Mouse (Mus musculus) liver, embryonic 12.5 days (tissue): Measurements from ENCODE around the gene Prss36. TPM values are rescaled to one million over a fixed set of nuclear protein-coding genes. Genes with fewer than 3 reads are reported as not detected.

Source experiments
- ATAC-seq: fragments of 200-750 bp; cut with Nextera tagmentation; 2 replicates; pipeline ENCODE4 v1.8.0; 2017; ENCODE audit warnings: moderate number of reproducible peaks, mild to moderate bottlenecking, moderate library complexity
- H3K27ac ChIP-seq: fragments of 300-500 bp; sonication (generic); 2 replicates; pipeline ENCODE4 v1.5.1; 2016; ENCODE audit warnings: mild to moderate bottlenecking
- H3K27me3 ChIP-seq: fragments of 300-500 bp; sonication (generic); replicated peaks from 2 replicates; pipeline ENCODE4 v1.6.1; 2016; ENCODE audit warnings: mild to moderate bottlenecking, moderate library complexity
- H3K36me3 ChIP-seq: fragments of 300-500 bp; sonication (generic); 2 replicates; pipeline ENCODE4 v1.6.1; 2016; ENCODE audit warnings: mild to moderate bottlenecking, moderate library complexity
- H3K4me1 ChIP-seq: fragments of 300-500 bp; sonication (generic); 2 replicates; pipeline ENCODE4 v1.6.1; 2016
- H3K4me2 ChIP-seq: fragments of 300-500 bp; sonication (generic); 2 replicates; pipeline ENCODE4 v1.6.1; 2016; ENCODE audit warnings: mild to moderate bottlenecking, moderate library complexity
- H3K4me3 ChIP-seq: fragments of 300-500 bp; sonication (generic); 2 replicates; pipeline ENCODE4 v1.5.1; 2016; ENCODE audit warnings: mild to moderate bottlenecking, moderate library complexity
- H3K9ac ChIP-seq: fragments of 300-500 bp; sonication (generic); 2 replicates; pipeline ENCODE4 v1.6.1; 2016; ENCODE audit warnings: mild to moderate bottlenecking, moderate library complexity
- H3K9me3 ChIP-seq: fragments of 300-500 bp; sonication (generic); replicated peaks from 2 replicates; pipeline ENCODE4 v1.6.1; 2016; ENCODE audit warnings: mild to moderate bottlenecking, moderate library complexity
- WGBS: fragments of 180-500 bp; shearing (Covaris S2); methylation state at CpG from one replicate; pipeline ENCODE4 v1.1.7; 2016; ENCODE audit not compliant: insufficient replicate concordance; 5-methylcytosine and 5-hydroxymethylcytosine counted together
- polyA plus RNA-seq: library from polyadenylated mRNA; unstranded; fragments of >200 nt; fragmentation: Nextera tagmentation; extraction: Ambion mirVana; gene quantifications from 2 replicates; pipeline ENCODE4 v1.2.1, GENCODE M21; 2016

The Prss36 gene
- polyA plus RNA-seq, 1 experiment from 2014 or later: 5.1 TPM

GRCm38 (mm10) chr7:127918203-127918602 lies 28.3 kb downstream of the Prss36 start:
- H3K27ac ChIP-seq: no peak overlapping the region
- ATAC-seq: no peak
- H3K4me3 ChIP-seq: no peak overlapping the region
- no peak overlapping the region for H3K4me2 ChIP-seq
- H3K9ac ChIP-seq: no peak overlapping the region
- peaks cover 56% of the 10 kb centered on the region for H3K36me3 ChIP-seq
- WGBS: 39% methylated on average over 3 of the region's 3 CpGs
- no peaks in the 10 kb centered on the region for H3K27me3 ChIP-seq
- peaks cover 41% of the 10 kb centered on the region for H3K4me1 ChIP-seq
- H3K9me3 ChIP-seq: no peaks in the 10 kb centered on the region

- WGBS: 84% methylated on average over 12 of the region's 12 CpGs
- Histone ChIP-seq H3K27ac (no peak overlapping the region), H3K4me2 (no peak overlapping the region), H3K4me1 (peaks cover 37% of the 10 kb centered on the region), H3K4me3 (no peak overlapping the region), H3K27me3 (no peaks in the 10 kb centered on the region), H3K36me3 (peaks cover 45% of the 10 kb centered on the region), H3K9ac (no peak overlapping the region), H3K9me3 (no peaks in the 10 kb centered on the region)
- no peak for ATAC-seq
These were observed 31.2 kb downstream of the Prss36 start for GRCm38 (mm10) chr7:127915293-127915692.

- 5% methylated on average over 4 of the region's 4 CpGs for WGBS
- no peak for ATAC-seq
- H3K27ac ChIP-seq: peak overlapping the region; percentile 86
- H3K4me3 ChIP-seq: peak overlapping the region; percentile 91
- no peaks in the 10 kb centered on the region for H3K9me3 ChIP-seq
- peaks cover 21% of the 10 kb centered on the region for H3K4me1 ChIP-seq
- H3K27me3 ChIP-seq: no peaks in the 10 kb centered on the region
- H3K4me2 ChIP-seq: peak overlapping the region; percentile 82
- H3K36me3 ChIP-seq: peaks cover 52% of the 10 kb centered on the region
- H3K9ac ChIP-seq: peak overlapping the region; percentile 84
These were observed 33.6 kb downstream of the Prss36 start for GRCm38 (mm10) chr7:127912938-127913337.

- Histone ChIP-seq H3K9me3 (no peaks in the 10 kb centered on the region), H3K36me3 (peaks cover 54% of the 10 kb centered on the region), H3K4me1 (peaks cover 21% of the 10 kb centered on the region), H3K4me2 (peak within 1 kb of the TSS; percentile 82), H3K4me3 (peak within 1 kb of the TSS; percentile 91), H3K27me3 (no peaks in the 10 kb centered on the region), H3K9ac (peak within 1 kb of the TSS; percentile 84), H3K27ac (peak within 1 kb of the TSS; percentile 86)
- ATAC-seq: peak; percentile 97
- under 1% methylated on average over 40 of the region's 40 CpGs for WGBS
These were observed 34.2 kb downstream of the Prss36 start, which contains the start of gene Kat8 for GRCm38 (mm10) chr7:127912190-127912871. TSS of gene Kat8 (plus strand) at chr7:127912516.

- ATAC-seq: no peak
These were observed 37.9 kb downstream of the Prss36 start for GRCm38 (mm10) chr7:127908656-127909055.

GRCm38 (mm10) chr7:127907939-127908338 lies 38.6 kb downstream of the Prss36 start:
- ATAC-seq: no peak
- Histone ChIP-seq H3K27ac (no peak overlapping the region), H3K9me3 (no peaks in the 10 kb centered on the region), H3K27me3 (no peaks in the 10 kb centered on the region), H3K4me2 (no peak overlapping the region), H3K4me1 (peaks cover 28% of the 10 kb centered on the region), H3K9ac (no peak overlapping the region), H3K36me3 (peaks cover 55% of the 10 kb centered on the region), H3K4me3 (no peak overlapping the region)
- 86% methylated on average over 12 of the region's 12 CpGs for WGBS

More at GRCm38 (mm10) chr7:127908656-127909055, 37.9 kb downstream of the Prss36 start:
- Histone ChIP-seq H3K27me3 (no peaks in the 10 kb centered on the region), H3K4me2 (no peak overlapping the region), H3K9me3 (no peaks in the 10 kb centered on the region), H3K36me3 (peaks cover 55% of the 10 kb centered on the region), H3K27ac (no peak overlapping the region), H3K9ac (no peak overlapping the region), H3K4me1 (peaks cover 33% of the 10 kb centered on the region), H3K4me3 (no peak overlapping the region)
- 87% methylated on average over 4 of the region's 4 CpGs for WGBS

- H3K27me3 ChIP-seq: no peaks in the 10 kb centered on the region
These were observed 42.3 kb downstream of the Prss36 start, which contains the start of gene Bckdk for GRCm38 (mm10) chr7:127903971-127904796. TSS of gene Bckdk (plus strand) at chr7:127904082.

GRCm38 (mm10) chr7:127901772-127902171 lies 44.8 kb downstream of the Prss36 start:
- 35% methylated on average over 2 of the region's 2 CpGs for WGBS
- Histone ChIP-seq H3K27ac (peak overlapping the region; percentile 64; the same call in 1 of the 2 replicates), H3K4me1 (peaks cover 68% of the 10 kb centered on the region)

More at GRCm38 (mm10) chr7:127903971-127904796, 42.3 kb downstream of the Prss36 start, which contains the start of gene Bckdk:
- peaks cover 45% of the 10 kb centered on the region for H3K36me3 ChIP-seq
- H3K27ac ChIP-seq: peak within 1 kb of the TSS; percentile 85
- ATAC-seq: peak; percentile 88
- WGBS: 7% methylated on average over 38 of the region's 38 CpGs
- H3K4me3 ChIP-seq: peak within 1 kb of the TSS; percentile 89
- H3K4me1 ChIP-seq: peaks cover 54% of the 10 kb centered on the region
- no peaks in the 10 kb centered on the region for H3K9me3 ChIP-seq
- peak within 1 kb of the TSS; percentile 95 for H3K9ac ChIP-seq
- peak within 1 kb of the TSS; percentile 89 for H3K4me2 ChIP-seq

GRCm38 (mm10) chr7:127899997-127900396 lies 46.5 kb downstream of the Prss36 start:
- Histone ChIP-seq H3K9ac (peak overlapping the region; percentile 40; the same call in 1 of the 2 replicates), H3K4me3 (no peak overlapping the region), H3K27me3 (no peaks in the 10 kb centered on the region), H3K27ac (peak overlapping the region; percentile 65), H3K9me3 (no peaks in the 10 kb centered on the region), H3K36me3 (peaks cover 3% of the 10 kb centered on the region), H3K4me2 (peak overlapping the region; percentile 50), H3K4me1 (peaks cover 72% of the 10 kb centered on the region)
- WGBS: 11% methylated on average over 7 of the region's 7 CpGs
- no peak for ATAC-seq

More at GRCm38 (mm10) chr7:127901772-127902171, 44.8 kb downstream of the Prss36 start:
- Histone ChIP-seq H3K36me3 (peaks cover 21% of the 10 kb centered on the region), H3K4me2 (no peak overlapping the region), H3K9ac (no peak overlapping the region; the same call in 1 of the 2 replicates), H3K9me3 (no peaks in the 10 kb centered on the region), H3K4me3 (no peak overlapping the region), H3K27me3 (no peaks in the 10 kb centered on the region)
- no peak for ATAC-seq

GRCm38 (mm10) chr7:127898179-127898956 lies 48.2 kb downstream of the Prss36 start:
- Histone ChIP-seq H3K27me3 (no peaks in the 10 kb centered on the region), H3K9me3 (no peaks in the 10 kb centered on the region), H3K4me2 (peak overlapping the region; percentile 50), H3K4me1 (peaks cover 78% of the 10 kb centered on the region), H3K9ac (no peak overlapping the region), H3K27ac (peak overlapping the region; percentile 65), H3K4me3 (no peak overlapping the region), H3K36me3 (peaks cover 6% of the 10 kb centered on the region)
- no peak for ATAC-seq
- WGBS: 27% methylated on average over 10 of the region's 10 CpGs

GRCm38 (mm10) chr7:127897542-127897941 lies 49.0 kb downstream of the Prss36 start:
- Histone ChIP-seq H3K4me3 (no peak overlapping the region), H3K27ac (0 out of 2 replicates have a peak overlapping the region, but pooled peaks have one; percentile 18), H3K4me2 (no peak overlapping the region), H3K27me3 (no peaks in the 10 kb centered on the region), H3K9me3 (no peaks in the 10 kb centered on the region), H3K4me1 (peaks cover 73% of the 10 kb centered on the region), H3K36me3 (peaks cover 15% of the 10 kb centered on the region), H3K9ac (no peak overlapping the region)
- WGBS: 69% methylated on average over 7 of the region's 7 CpGs
- ATAC-seq: no peak
